Mouse (Mus musculus) monocyte, adult 2 months (primary cell): ENCODE measurements around the gene P4hb.
"Not testable (repeated sequence)": the region's sequence is repeated elsewhere in the genome, so short reads cannot be mapped to it uniquely, and the experiment has no call there.

Source experiments
- DNase-seq, 2 experiments: peaks; one replicate each; pipeline ENCODE4 v3.0.0; 2022; ENCODE audit warnings: low spot score in 2 of 2, low read depth in 1 of 2

P4hb gene

DNA sequence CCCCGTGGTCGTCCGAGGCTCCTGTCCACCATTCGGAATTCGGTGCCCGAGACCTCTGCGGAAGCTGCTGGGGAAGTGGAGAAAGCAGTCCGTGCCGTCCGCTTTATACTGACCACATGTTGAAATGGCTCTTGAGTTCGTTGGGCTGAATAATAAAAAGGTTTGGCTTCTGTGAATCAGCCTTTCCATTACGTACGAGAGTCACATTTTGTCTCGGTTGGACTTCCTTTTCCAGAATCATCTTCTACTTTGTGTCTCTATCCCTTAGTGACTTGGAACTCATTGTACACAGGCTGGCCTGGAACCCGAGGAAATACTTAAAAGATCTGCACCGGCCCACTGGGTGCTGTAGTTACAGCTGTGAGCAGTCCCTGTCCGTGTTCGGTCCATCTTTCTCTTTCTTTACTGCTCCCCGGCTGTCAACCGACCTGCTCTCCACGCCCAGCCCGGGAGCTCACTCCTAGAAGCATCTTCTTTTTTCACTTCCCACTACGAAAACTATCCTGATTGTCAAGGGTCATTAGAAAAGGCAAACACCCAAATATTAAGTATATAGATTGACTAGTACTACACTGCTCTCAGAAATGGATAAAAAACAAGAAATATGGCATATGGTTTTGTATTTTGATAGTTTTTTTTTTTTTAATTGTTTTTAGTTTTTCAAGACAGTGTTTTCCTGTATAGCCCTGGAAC lies 678 bp upstream of the P4hb start:
- no peak for DNase-seq

DNA sequence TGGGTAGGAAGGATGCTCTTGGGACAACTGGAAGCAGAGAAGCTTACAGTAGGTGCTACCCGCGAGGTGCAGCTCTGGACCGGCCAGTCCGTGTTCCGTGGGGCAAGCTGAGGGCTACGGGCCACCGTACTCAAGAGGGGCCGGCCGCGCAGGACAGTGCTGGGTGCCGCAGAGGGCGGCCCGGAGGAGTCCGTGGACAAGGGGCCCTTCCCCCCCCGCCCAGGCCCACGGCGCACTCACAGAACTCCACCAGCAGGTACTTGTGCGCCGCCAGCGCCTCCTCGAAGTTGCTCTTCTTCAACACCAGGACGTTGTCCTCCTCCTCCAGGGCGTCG lies 669 bp downstream of the P4hb start:
- no peak for DNase-seq

DNA sequence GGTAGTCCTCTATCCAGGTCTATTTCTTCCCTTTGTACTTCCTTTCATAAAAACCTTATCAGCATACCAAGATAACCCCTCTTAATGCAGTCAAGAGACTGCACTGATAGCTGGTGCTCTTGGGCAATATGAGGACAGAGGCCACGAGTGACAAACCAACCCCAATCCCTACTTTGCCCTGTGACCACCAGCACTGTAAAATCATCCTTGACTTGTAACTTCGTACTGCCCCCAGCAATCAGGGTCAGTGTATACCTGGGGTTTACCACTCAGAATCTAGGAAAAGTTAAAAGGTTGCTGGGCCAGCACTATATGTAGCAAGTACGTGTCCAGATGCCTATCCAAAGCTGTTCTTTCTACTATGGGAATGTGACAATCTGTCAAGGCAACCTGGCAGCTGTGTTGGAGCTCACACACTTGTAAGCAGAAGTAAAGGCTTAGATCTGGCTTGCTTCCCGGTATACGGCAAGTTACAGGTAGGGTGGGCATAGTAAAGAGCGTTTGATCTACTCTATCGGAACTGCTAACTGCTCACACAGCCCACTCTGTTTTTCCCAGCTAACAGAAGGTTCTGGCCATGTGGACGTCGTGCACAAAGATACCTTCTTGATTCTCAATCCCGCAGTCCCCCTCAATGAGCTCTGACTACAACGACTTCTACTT lies 1.2 kb downstream of the P4hb start:
- no peak for DNase-seq

DNA sequence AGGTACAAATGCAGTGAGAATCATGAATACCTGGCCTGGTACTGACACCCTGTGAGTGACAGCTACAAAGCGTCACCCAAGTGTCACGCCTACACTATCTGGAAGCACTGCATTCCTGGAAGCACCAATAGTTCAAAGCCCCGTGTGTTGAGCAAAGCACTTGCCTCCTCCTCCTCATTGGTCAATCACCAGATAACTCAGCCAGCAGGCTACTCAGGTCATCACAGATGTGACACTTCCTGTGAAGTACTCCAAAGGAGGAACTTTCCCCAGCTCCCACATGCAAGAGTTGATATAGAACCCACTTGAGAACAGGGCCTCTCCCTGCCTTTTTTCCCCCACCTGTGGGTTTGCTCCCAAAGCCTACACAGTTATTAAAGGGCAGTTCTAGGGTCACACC lies 1.9 kb downstream of the P4hb start:
- no peak for DNase-seq

DNA sequence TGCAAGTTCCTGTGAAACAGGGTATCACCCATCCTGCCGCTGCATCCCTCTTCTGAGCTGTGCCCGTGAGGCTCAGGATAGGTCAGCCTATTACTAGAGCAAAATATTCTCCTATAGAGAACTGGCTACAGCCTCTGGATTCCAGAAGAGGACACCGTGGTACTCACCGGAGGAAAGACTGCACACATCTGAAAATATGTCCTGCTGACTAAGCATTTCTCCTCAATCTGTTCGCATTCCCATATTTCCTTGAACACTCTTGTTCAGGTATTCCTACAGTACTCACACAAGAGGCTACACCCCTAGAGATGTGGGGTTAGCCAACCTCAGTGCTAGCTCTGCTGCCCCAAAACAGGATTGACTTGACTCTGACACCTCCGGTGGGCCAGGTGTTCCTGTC lies 4.7 kb downstream of the P4hb start:
- DNase-seq, result no peak

DNA sequence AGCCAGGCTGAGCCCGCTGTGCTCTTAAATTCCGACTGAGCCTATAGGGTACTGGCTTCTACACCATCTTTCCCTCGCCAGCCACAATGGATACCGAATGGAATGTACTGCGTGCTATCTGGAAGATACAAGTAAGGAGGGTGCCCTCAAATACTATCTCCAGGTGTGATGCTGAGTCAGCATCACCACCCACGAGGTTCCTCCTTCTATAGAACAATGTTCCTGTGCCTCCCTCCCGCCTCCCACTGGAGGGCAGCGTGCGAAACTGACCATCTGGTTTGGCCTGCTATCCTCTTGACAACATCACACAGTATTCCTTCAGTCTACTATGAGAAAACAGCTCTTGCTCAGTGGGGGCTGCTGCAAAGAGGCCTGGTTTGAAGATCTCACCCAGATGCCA lies 7.9 kb downstream of the P4hb start:
- DNase-seq, result no peak

DNA sequence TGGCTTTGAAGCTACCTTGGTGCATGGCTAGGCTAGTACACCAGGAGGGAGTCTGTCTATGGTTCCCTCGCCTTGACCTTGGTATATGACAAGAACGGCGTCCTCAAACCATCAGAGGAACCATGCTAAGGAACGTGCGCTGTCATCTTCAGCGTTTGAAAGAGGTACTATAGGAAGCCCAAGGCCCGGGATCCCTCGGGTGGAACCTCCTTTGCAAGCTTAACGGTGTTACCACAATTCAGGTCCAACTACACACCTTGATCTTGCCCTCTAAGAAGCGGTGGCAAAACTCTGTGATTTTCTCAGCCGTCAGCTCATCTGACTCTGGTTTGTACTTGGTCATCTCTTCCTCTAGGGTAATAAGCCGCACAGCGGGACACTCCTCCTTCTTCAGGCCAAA lies 10.1 kb downstream of the P4hb start:
- DNase-seq, result no peak

DNA sequence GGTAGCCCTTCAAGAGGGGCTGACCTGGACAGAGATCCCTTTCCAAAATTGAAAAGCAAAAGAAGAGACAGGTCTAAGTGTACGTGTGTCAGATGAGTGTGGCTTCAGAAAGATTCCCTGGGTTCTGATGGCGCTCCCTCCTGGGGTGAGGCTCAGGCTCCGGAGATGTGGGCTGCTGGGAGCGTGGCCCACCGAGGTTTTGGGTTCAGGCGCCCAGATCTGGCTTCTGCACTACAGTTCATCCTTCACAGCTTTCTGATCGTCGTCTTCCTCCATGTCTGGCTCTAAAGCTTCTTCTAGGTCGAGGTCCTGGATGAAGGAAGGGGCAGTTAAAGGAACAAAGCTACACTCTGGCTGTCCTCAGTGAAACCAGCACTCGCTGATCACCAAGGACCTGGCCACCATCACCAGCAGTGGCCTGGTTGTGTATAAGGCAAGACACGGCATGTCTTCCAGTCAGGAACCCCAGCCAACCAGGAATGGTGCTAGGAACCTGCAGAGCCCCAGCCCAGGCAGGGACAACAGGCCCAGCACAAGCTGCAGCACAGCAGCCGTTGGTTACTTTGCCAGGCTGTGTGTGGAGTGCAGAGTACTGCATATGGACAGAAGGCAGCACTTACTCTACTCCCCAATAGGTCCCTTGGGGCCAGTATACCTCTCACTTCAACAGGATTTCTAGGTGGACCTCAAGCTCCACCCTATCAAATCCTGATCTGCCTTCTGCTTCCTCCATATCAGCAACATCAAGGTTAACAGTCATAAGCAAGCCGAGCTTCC lies 11.9 kb downstream of the P4hb start:
- DNase-seq, result no peak

DNA sequence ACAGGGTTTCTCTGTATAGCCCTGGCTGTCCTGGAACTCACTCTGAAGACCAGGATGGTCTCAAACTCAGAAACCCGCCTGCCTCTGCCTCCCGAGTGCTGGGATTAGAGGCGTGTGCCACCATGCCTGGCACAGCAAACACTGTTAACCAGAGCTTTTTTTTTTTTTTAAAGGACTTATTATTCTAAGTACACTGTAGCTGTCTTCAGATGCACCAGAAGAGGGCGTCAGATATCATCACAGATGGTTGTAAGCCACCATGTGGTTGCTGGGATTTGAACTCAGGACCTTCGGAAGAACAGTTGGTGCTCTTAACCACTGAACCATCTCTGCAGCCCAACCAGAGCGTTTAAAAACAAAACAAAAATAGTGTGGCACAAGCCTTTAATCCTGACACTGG lies 14.2 kb downstream of the P4hb start:
- DNase-seq, result not testable (repeated sequence)

DNA sequence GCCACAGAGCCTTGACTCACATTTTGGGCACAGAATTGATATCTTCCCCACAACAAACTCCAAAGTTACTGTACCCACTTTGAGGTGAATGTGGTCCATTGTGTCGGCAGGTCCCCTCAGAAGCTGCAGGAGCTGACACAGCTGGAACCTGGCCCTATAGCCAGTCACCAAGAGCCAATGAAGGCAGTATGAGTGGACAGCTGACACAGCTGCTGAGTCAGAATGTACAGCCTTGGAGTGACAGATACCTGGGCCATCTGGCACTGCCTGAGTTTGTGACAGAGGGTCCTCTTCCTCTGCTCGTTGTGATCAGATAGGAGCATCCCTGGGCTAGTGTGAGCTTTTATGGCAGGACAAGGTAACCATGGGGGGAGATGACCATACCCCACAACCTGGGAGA lies 17.8 kb downstream of the P4hb start:
- no peak for DNase-seq

DNA sequence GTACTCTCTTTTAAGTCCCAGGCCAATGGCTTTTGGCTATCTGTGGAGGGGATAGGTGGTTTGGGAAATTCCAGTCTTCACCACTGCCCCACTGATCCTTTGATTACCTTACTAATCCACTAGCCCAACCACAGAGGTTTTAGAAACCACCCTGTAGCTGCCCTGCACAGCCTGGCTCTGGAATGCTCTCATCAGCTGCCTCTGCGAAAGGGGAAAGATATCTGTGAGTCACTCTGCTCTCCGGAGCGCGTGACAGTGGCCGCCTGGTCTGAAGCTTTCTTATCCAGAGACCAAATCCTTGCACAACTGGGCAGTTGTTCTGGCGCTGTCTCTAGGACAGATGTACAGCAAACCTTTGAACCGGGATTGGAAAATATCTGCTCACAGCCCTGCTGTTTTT lies 18.2 kb downstream of the P4hb start:
- DNase-seq, result no peak

DNA sequence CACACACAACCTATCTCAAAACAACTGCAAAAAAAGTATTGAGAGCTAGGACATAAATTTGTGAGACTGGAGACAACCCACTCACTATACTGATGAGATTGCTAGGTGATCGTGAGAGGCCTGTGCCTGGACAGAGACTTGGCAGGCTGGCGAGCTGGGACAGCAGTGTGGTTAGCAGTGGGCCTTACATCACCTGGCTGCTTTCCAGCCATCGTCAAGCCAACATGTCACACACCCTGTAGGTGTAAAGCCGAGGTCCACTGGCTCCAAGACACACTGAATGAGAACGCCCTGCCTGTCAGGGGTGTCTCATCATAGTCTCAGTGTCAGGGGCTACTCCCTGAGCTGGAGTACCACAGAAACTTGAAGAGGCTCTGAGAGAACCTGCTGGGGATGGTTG lies 20.3 kb downstream of the P4hb start:
- DNase-seq, result no peak

DNA sequence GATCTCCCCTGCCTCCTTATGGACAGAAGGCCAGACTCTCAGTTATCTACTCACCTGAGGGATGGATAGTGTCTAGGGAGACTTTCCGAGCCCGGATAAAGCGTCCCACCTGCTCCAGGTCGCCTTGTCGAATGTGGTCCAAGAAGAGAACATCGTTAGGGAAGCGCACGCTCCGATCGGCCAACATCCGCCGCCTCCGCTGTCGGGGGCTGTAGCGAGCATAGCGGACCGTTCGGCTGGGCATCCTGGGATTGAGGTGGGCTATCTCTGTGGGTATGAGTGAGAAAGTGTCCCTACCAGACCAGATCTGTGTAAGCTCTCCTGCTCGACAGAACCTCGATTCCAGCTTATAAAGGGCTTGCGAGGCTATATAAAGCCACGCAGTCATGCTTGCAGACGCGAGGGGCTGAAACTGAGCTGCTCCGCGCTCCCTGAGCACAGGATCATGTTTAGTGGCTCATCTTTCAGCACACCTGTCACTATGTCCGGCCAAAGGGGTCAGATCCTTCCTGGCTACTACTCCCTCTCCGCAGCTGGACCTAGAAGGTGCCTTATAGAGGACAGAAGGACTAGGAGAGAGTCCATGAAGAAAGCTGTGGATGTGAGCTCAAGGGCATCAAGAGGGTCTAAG lies 22.1 kb downstream of the P4hb start, which contains the start of gene Ppp1r27:
TSS of gene Ppp1r27 (minus strand) at position 323 of the 631 bp plus-strand sequence.
- DNase-seq, result no peak

DNA sequence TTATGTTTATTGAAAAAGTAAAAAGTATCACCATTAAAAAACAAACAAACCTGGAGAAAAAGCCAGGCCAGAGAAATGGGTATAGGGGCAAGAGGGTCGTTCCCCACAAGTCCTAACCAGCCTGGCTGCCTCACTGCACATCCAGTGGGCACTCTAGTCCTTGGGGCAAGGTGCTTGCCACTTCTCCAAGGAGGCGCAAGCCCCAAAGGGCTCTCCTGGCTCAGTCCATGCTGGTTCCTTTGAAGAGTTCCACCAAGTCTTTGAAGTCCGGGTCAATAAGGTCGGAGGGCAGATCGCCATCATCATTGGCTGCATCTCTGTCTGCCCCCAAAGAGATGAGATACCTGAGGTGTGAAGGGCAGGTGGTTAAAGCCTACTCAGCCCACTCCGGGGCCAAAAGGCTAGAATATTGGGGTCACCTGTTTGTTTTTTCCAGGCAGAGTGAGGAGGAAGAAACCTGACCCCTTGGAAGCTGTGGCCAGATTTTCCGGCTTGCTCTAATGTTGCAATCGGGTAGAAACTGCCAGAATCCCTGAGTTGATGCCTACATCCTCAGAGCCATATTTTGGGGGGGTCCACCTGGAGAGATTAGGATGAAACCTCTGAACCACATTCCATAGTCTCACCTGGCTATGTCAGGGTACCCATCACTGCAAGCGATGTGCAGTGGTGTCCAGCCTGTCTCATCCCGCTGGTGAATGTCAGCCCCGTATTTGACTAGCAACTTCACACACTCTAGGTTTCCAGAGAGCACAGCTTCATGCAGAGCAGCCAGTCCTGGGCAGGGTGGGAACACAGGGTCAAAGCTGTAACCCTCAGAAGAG lies 22.9 kb downstream of the P4hb start:
- DNase-seq, result no peak

DNA sequence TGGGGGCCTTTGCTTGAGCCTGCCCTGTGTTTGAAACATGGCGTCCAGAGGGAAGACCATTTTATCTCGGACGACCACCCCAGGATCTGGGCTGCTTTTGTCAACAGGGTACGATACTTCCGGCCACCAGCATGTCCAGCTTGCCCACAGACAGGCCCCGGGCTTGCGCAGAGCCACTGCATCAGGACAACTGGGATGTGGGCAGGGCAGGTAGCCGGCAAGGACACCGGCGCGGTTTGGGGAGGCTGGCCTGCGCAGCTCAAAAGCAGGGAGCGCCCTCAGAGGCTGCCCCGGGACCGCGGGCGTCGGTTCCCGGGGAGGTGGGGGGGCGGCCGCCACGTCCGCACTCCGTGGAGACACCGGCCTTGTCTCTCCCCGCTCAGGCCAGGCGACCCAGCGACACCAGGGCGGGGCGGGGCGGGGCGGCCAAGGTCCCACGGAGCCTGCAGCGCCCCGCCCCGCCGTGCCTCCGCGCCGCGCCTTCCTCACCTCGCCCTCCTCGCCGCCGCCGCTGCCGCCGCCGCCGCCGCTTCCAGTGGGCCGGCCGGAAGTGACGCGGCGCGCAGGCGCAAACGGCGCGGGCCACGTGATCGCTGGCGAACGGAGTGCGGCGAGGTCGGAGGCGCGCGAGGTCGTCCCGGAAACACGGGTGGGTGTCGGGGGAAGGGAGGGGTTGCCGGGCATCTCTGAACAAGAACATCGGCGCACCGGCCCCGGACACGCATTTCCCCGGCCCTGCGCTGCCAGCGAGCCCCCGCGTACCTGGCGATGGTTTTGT lies 23.7 kb downstream of the P4hb start, which contains the start of gene Mcrip1:
TSS of gene Mcrip1 (minus strand) at position 560 of the 778 bp plus-strand sequence.
- peak; percentile 70 to 85 for DNase-seq

DNA sequence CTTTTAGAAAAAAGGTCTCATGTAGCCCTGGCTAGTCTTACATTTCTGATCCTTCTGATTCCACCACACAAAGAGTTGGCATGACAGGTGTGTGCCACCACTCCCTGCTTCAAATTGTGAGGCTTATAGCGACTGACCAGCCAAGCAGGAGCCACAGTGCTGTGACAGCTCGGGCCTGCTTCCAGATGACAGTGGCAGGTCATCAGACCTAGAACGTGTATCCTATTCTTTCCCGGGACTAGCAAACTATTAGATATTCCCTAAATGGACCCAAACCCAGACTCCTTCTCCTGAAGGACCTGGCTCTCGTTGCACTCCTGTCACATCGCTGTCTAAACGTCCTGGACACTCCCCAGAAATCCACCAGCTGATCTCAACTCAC lies 24.3 kb downstream of the P4hb start:
- no peak for DNase-seq

DNA sequence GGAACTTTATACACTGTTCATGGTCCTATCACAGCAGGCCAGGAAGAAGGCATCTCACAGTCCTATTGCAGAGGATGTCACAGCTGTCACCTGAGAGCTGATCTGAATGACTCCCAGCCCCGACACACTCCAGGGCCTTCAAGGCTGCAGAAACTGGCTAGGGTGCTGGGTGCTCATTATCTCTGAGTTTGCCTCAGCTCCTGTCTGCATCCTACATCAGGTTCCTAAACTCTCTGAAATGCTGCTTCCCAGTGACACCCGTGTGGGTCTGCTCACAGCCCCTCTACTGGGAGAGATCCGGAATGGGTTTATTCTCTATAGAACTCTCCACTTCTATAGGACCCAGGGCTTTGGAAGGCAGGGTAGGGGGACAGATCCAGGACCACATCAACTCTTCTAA lies 24.8 kb downstream of the P4hb start:
- no peak for DNase-seq

DNA sequence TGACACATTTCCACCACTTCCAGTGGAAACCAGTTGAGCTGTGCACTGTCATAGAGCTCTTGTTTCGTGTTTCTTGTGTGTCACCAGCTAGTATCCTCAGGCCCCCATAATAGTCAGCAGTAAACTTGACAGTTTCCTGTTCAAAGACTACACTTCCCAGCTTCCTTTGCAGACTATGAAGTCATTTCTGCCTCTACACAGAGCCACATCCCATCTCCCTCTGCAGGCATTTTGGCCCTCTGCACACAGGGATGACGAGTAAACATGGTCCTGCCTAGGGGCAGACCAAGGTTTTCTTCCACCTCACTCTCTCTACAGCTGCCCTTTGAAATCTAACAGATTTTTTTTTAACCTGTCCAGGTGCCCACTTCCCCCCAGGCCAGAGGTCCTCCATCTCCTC lies 25.6 kb downstream of the P4hb start:
- DNase-seq, result no peak

DNA sequence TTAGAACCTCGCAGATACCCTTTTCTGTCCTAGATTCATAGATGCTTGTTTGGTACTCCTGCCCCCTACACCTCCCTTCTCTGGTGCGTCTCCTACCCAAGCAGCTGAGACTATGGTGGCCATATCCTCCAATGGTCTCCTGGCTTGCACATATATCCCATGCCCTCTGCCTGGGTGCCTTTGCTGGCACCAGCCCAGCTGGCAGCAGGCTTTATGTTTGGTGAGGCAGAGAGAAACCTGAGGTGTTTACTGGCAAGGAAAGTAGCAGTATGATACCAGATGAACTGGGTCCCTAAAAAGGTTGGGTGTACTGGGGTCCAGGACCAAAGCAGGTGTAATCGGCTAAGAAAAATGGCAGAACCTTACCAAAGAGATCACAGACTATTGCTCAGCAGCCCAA lies 27.1 kb downstream of the P4hb start:
- no peak for DNase-seq

DNA sequence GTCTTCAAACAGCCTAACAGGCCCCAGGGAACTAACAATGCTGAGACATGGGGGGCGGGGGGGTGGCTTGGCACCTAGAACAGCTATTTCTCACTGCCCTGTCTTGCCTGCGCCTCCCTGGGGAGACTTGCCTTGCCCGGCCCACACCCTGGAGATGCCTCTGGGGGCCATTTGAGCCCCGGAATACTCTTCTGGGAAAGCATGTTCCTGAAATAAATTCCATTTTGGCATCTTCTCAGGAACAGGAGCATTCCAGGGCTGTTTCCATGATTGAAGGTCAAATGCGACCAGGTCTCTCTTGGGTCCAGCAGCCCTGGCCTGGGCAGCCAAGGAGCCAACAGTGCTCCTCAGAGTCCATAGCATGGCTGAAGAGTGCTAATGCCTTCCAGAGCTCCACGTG lies 30.7 kb downstream of the P4hb start:
- DNase-seq, result no peak
